Mouse (Mus musculus): ENCODE results near the gene Gm17545. TPM values are rescaled to one million over a fixed set of nuclear protein-coding genes. Genes with fewer than 3 reads are reported as not detected.
"Not testable (repeated sequence)": the region's sequence is repeated elsewhere in the genome, so short reads cannot be mapped to it uniquely, and the experiment has no call there.

The Gm17545 gene
- polyA plus RNA-seq (2015; fragmentation: Nextera tagmentation; extraction: Ambion mirVana), result not detected in 2 replicates

- not testable (repeated sequence) for H3K4me2 ChIP-seq; H3K27ac ChIP-seq; H3K27me3 ChIP-seq; H3K9me3 ChIP-seq (replicated peaks); ATAC-seq; H3K9ac ChIP-seq; H3K4me1 ChIP-seq; H3K4me3 ChIP-seq
- H3K36me3 ChIP-seq (ENCODE audit: poor library complexity, severe bottlenecking), result peaks cover 91% of the 10 kb centered on the region
- 93% methylated on average over 8 of the region's 8 CpGs for WGBS
Measured at GRCm38 (mm10) chr9:22453990-22454389, at the start of gene Gm17545. Gm17545 (plus strand) TSS chr9:22454290.

- no peak overlapping the region for H3K27ac ChIP-seq
- no peaks in the 10 kb centered on the region for H3K36me3 ChIP-seq (ENCODE audit: poor library complexity, severe bottlenecking)
- WGBS, result 79% methylated on average over 3 of the region's 3 CpGs
- no peak overlapping the region for H3K4me3 ChIP-seq
- no peak overlapping the region for H3K9ac ChIP-seq
- H3K27me3 ChIP-seq, result no peaks in the 10 kb centered on the region
- no peak overlapping the region for H3K4me2 ChIP-seq
- no peak for ATAC-seq
- H3K9me3 ChIP-seq (replicated peaks), result no peaks in the 10 kb centered on the region
- H3K4me1 ChIP-seq, result no peaks in the 10 kb centered on the region
Measured at GRCm38 (mm10) chr9:22405414-22405813, 48.7 kb upstream of the Gm17545 start.

- H3K9me3 ChIP-seq (replicated peaks); H3K27ac ChIP-seq; H3K4me1 ChIP-seq; H3K27me3 ChIP-seq; H3K36me3 ChIP-seq (ENCODE audit: poor library complexity, severe bottlenecking); ATAC-seq; H3K9ac ChIP-seq; H3K4me3 ChIP-seq; H3K4me2 ChIP-seq: not testable (repeated sequence)
- WGBS, result 79% methylated on average over 4 of the region's 4 CpGs
Measured at GRCm38 (mm10) chr9:22407633-22408032, 46.5 kb upstream of the Gm17545 start.

GRCm38 (mm10) chr9:22408344-22408743, 45.7 kb upstream of the Gm17545 start:
- H3K9me3 ChIP-seq (replicated peaks); H3K36me3 ChIP-seq (ENCODE audit: poor library complexity, severe bottlenecking); H3K9ac ChIP-seq; H3K4me1 ChIP-seq; H3K27me3 ChIP-seq; ATAC-seq; H3K4me2 ChIP-seq; H3K27ac ChIP-seq; H3K4me3 ChIP-seq: not testable (repeated sequence)
- 31% methylated on average over 4 of the region's 4 CpGs for WGBS

GRCm38 (mm10) chr9:22409501-22409900, 44.6 kb upstream of the Gm17545 start:
- Histone ChIP-seq H3K27me3 (no peaks in the 10 kb centered on the region), H3K9ac (no peak overlapping the region), H3K9me3 (replicated peaks) (no peaks in the 10 kb centered on the region), H3K4me1 (no peaks in the 10 kb centered on the region; the same call in 1 of the 2 replicates), H3K36me3 (ENCODE audit: poor library complexity, severe bottlenecking) (no peaks in the 10 kb centered on the region), H3K4me2 (no peak overlapping the region), H3K4me3 (no peak overlapping the region), H3K27ac (no peak overlapping the region)
- 77% methylated on average over 7 of the region's 7 CpGs for WGBS
- ATAC-seq, result no peak

- peak; percentile 99 for ATAC-seq
- under 1% methylated on average over 43 of the region's 43 CpGs for WGBS
Measured at GRCm38 (mm10) chr9:22411002-22411857, 42.9 kb upstream of the Gm17545 start, which contains the start of gene 9530077C05Rik. 9530077C05Rik (plus strand) TSS chr9:22411513.

GRCm38 (mm10) chr9:22416187-22416586, 37.9 kb upstream of the Gm17545 start:
- Histone ChIP-seq H3K27me3 (no peaks in the 10 kb centered on the region), H3K4me2 (no peak overlapping the region), H3K9ac (no peak overlapping the region), H3K9me3 (replicated peaks) (no peaks in the 10 kb centered on the region), H3K4me1 (no peaks in the 10 kb centered on the region; the same call in 1 of the 2 replicates), H3K27ac (no peak overlapping the region), H3K4me3 (no peak overlapping the region), H3K36me3 (ENCODE audit: poor library complexity, severe bottlenecking) (no peaks in the 10 kb centered on the region)
- 77% methylated on average over 3 of the region's 3 CpGs for WGBS
- no peak for ATAC-seq

More at GRCm38 (mm10) chr9:22411002-22411857, 42.9 kb upstream of the Gm17545 start, which contains the start of gene 9530077C05Rik:
- no peaks in the 10 kb centered on the region for H3K27me3 ChIP-seq
- H3K9ac ChIP-seq, result peak within 1 kb of the TSS; percentile 70
- peak within 1 kb of the TSS; percentile 55 for H3K4me3 ChIP-seq
- peak within 1 kb of the TSS; percentile 32; the same call in 1 of the 2 replicates for H3K27ac ChIP-seq
- no peaks in the 10 kb centered on the region for H3K9me3 ChIP-seq (replicated peaks)
- peak within 1 kb of the TSS; percentile 71 for H3K4me2 ChIP-seq
- no peaks in the 10 kb centered on the region for H3K36me3 ChIP-seq (ENCODE audit: poor library complexity, severe bottlenecking)
- H3K4me1 ChIP-seq, result no peaks in the 10 kb centered on the region; the same call in 1 of the 2 replicates

GRCm38 (mm10) chr9:22417547-22417946, 36.5 kb upstream of the Gm17545 start:
- Histone ChIP-seq H3K27ac (no peak overlapping the region), H3K4me1 (no peaks in the 10 kb centered on the region; the same call in 1 of the 2 replicates), H3K27me3 (no peaks in the 10 kb centered on the region), H3K36me3 (ENCODE audit: poor library complexity, severe bottlenecking) (no peaks in the 10 kb centered on the region), H3K4me3 (no peak overlapping the region), H3K4me2 (no peak overlapping the region), H3K9me3 (replicated peaks) (no peaks in the 10 kb centered on the region), H3K9ac (no peak overlapping the region)
- WGBS, result 50% methylated on average over 6 of the region's 6 CpGs
- ATAC-seq, result no peak

- ATAC-seq, result no peak
- no peaks in the 10 kb centered on the region for H3K4me1 ChIP-seq
- H3K27me3 ChIP-seq, result no peaks in the 10 kb centered on the region
- no peak overlapping the region for H3K27ac ChIP-seq
- no peak overlapping the region for H3K4me2 ChIP-seq
- H3K36me3 ChIP-seq (ENCODE audit: poor library complexity, severe bottlenecking), result no peaks in the 10 kb centered on the region
- no peak overlapping the region for H3K9ac ChIP-seq
- WGBS, result 76% methylated on average over 3 of the region's 3 CpGs
- no peak overlapping the region for H3K4me3 ChIP-seq
- H3K9me3 ChIP-seq (replicated peaks), result no peaks in the 10 kb centered on the region
Measured at GRCm38 (mm10) chr9:22419877-22420276, 34.2 kb upstream of the Gm17545 start.

GRCm38 (mm10) chr9:22420491-22420890, 33.6 kb upstream of the Gm17545 start:
- H3K36me3 ChIP-seq (ENCODE audit: poor library complexity, severe bottlenecking), result no peaks in the 10 kb centered on the region
- H3K4me2 ChIP-seq, result no peak overlapping the region
- H3K4me3 ChIP-seq, result no peak overlapping the region
- H3K9ac ChIP-seq, result no peak overlapping the region
- no peak overlapping the region for H3K27ac ChIP-seq
- 36% methylated on average over 7 of the region's 7 CpGs for WGBS
- no peaks in the 10 kb centered on the region for H3K9me3 ChIP-seq (replicated peaks)
- no peak for ATAC-seq
- no peaks in the 10 kb centered on the region for H3K27me3 ChIP-seq
- H3K4me1 ChIP-seq, result no peaks in the 10 kb centered on the region

GRCm38 (mm10) chr9:22422559-22422958, 31.5 kb upstream of the Gm17545 start:
- Histone ChIP-seq H3K9me3 (replicated peaks) (no peaks in the 10 kb centered on the region), H3K9ac (no peak overlapping the region), H3K4me1 (no peaks in the 10 kb centered on the region), H3K27me3 (no peaks in the 10 kb centered on the region), H3K4me2 (no peak overlapping the region), H3K36me3 (ENCODE audit: poor library complexity, severe bottlenecking) (no peaks in the 10 kb centered on the region), H3K27ac (no peak overlapping the region), H3K4me3 (no peak overlapping the region)
- WGBS, result 71% methylated on average over 1 of the region's 1 CpGs
- no peak for ATAC-seq

GRCm38 (mm10) chr9:22423507-22423906, 30.6 kb upstream of the Gm17545 start:
- H3K4me1 ChIP-seq, result no peaks in the 10 kb centered on the region
- H3K27me3 ChIP-seq, result no peaks in the 10 kb centered on the region
- H3K4me3 ChIP-seq, result no peak overlapping the region
- no peaks in the 10 kb centered on the region for H3K36me3 ChIP-seq (ENCODE audit: poor library complexity, severe bottlenecking)
- no peak overlapping the region for H3K4me2 ChIP-seq
- no peaks in the 10 kb centered on the region for H3K9me3 ChIP-seq (replicated peaks)
- no peak for ATAC-seq
- no peak overlapping the region for H3K27ac ChIP-seq
- H3K9ac ChIP-seq, result no peak overlapping the region
- WGBS, result 71% methylated on average over 1 of the region's 1 CpGs
